Mouse (Mus musculus) heart, embryonic 14.5 days (tissue): ENCODE data around the gene Gm47959. TPM values are rescaled to one million over a fixed set of nuclear protein-coding genes. Genes with fewer than 3 reads are reported as not detected.
"Not testable (repeated sequence)": the region's sequence is repeated elsewhere in the genome, so short reads cannot be mapped to it uniquely, and the experiment has no call there.

Experiments
- ATAC-seq: fragments of 200-750 bp; cut with Nextera tagmentation; 2 replicates; pipeline ENCODE4 v1.8.0; 2017; ENCODE audit warnings: low read depth, moderate TSS enrichment; ENCODE audit not compliant: insufficient number of reproducible peaks, insufficient read depth, low FRiP score
- H3K27ac ChIP-seq, 2 experiments: fragments of 200-500 bp in 1 of 2; fragments of 300-500 bp in 1 of 2; sonication (generic) in 1 of 2; replicated peaks in 1 of 2; 2 replicates each; pipeline ENCODE4 v1.5.1; 2012 to 2014; ENCODE audit warnings: low read depth in 2 of 2, low read length in 2 of 2, control low read depth in 1 of 2, mild to moderate bottlenecking in 1 of 2, mixed read lengths in 1 of 2; ENCODE audit not compliant: control insufficient read depth in 1 of 2, insufficient read depth in 1 of 2
- H3K27me3 ChIP-seq: fragments of 300-500 bp; sonication (generic); 2 replicates; pipeline ENCODE4 v1.6.1; 2014; ENCODE audit warnings: mild to moderate bottlenecking, low read length, control low read depth; ENCODE audit not compliant: control insufficient read depth, insufficient read depth
- H3K36me3 ChIP-seq: fragments of 300-500 bp; sonication (generic); 2 replicates; pipeline ENCODE4 v1.6.1; 2014; ENCODE audit warnings: mild to moderate bottlenecking, control low read depth, low read length, mixed read lengths; ENCODE audit not compliant: control insufficient read depth, insufficient read depth
- H3K4me1 ChIP-seq, 2 experiments: fragments of 200-500 bp in 1 of 2; fragments of 300-500 bp in 1 of 2; sonication (generic) in 1 of 2; 2 replicates each; pipeline ENCODE4 v1.6.1; 2012 to 2014; ENCODE audit warnings: low read length in 2 of 2, control low read depth in 1 of 2, mixed read lengths in 1 of 2; ENCODE audit not compliant: control insufficient read depth in 2 of 2, insufficient read depth in 2 of 2
- H3K4me2 ChIP-seq: fragments of 300-500 bp; sonication (generic); 2 replicates; pipeline ENCODE4 v1.6.1; 2014; ENCODE audit warnings: mild to moderate bottlenecking, low read length
- H3K4me3 ChIP-seq, 2 experiments: fragments of 200-500 bp in 1 of 2; fragments of 300-500 bp in 1 of 2; sonication (generic) in 1 of 2; 2 replicates each; pipeline ENCODE4 v1.5.1; 2012 to 2014; ENCODE audit warnings: low read length in 2 of 2, mild to moderate bottlenecking in 2 of 2, control low read depth in 1 of 2, low read depth in 1 of 2, moderate library complexity in 1 of 2; ENCODE audit not compliant: control insufficient read depth in 1 of 2, insufficient read depth in 1 of 2
- H3K9ac ChIP-seq: fragments of 300-500 bp; sonication (generic); 2 replicates; pipeline ENCODE4 v1.6.1; 2014; ENCODE audit warnings: mild to moderate bottlenecking, low read length
- H3K9me3 ChIP-seq: fragments of 300-500 bp; sonication (generic); 2 replicates; pipeline ENCODE4 v1.6.1; 2016; ENCODE audit warnings: low read length, control low read depth; ENCODE audit not compliant: control insufficient read depth
- WGBS: fragments of 180-500 bp; shearing (Covaris S2); extraction: QIAGEN DNeasy Blood & Tissue Kit; methylation state at CpG from one replicate; pipeline ENCODE4 v1.1.7; 2014; 5-methylcytosine and 5-hydroxymethylcytosine counted together
- polyA plus RNA-seq: library from polyadenylated mRNA; unstranded; fragments of >200 nt; fragmentation: Nextera tagmentation; extraction: Ambion mirVana; gene quantifications from 2 replicates; pipeline ENCODE4 v1.2.1, GENCODE M21; 2014

Gene Gm47959
- not detected in 2 replicates for polyA plus RNA-seq

GRCm38 (mm10) chr1:83000306-83000705, at the start of gene Gm47959:
Gene Gm47959 (plus strand): TSS chr1:83000548.
- not testable (repeated sequence) for H3K36me3 ChIP-seq, H3K9me3 ChIP-seq, H3K27me3 ChIP-seq, H3K4me3 ChIP-seq, H3K9ac ChIP-seq, H3K27ac ChIP-seq, H3K4me2 ChIP-seq, H3K4me1 ChIP-seq, ATAC-seq
- WGBS: 94% methylated on average over 8 of the region's 9 CpGs

DNA sequence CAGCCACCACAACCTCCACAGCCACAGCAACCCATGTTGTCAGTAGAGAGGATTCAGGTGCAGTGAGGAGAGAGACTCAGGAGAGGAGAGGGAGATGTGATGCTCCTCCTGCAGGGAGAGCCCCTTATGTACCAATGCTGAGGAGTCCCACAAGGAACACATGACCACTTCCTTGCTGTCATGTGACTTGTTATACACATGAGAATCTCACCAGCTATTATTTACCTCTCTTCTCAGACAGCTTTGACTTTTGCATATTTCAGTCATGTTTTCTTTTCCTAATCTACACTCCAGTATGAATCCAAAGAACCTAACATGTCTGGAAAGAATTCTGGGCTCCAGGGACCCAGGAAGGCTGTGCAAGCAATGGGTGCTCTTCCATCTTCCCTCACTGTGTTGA, 44.4 kb upstream of the Gm47959 start, which contains the start of gene Gm7544:
Gm7544 (minus strand) TSS at position 101 of the 400 bp plus-strand sequence.
- H3K27me3 ChIP-seq, ATAC-seq, H3K9ac ChIP-seq, H3K4me3 ChIP-seq, H3K9me3 ChIP-seq, H3K36me3 ChIP-seq, H3K27ac ChIP-seq, H3K4me2 ChIP-seq, H3K4me1 ChIP-seq: not testable (repeated sequence)

GRCm38 (mm10) chr1:82959870-82960385, 40.4 kb upstream of the Gm47959 start, which contains the start of gene Gm47955:
Gene Gm47955 (plus strand): TSS chr1:82960286.
- Histone ChIP-seq H3K36me3 (no peaks in the 10 kb centered on the region), H3K27me3 (no peaks in the 10 kb centered on the region), H3K9me3 (no peaks in the 10 kb centered on the region), H3K27ac (no peak within 1 kb of the TSS), H3K9ac (no peak within 1 kb of the TSS), H3K4me1 (no peaks in the 10 kb centered on the region), H3K4me2 (no peak within 1 kb of the TSS), H3K4me3 (no peak within 1 kb of the TSS)
- no peak for ATAC-seq
- 86% methylated on average over 11 of the region's 11 CpGs for whole genome bisulfite sequencing

DNA sequence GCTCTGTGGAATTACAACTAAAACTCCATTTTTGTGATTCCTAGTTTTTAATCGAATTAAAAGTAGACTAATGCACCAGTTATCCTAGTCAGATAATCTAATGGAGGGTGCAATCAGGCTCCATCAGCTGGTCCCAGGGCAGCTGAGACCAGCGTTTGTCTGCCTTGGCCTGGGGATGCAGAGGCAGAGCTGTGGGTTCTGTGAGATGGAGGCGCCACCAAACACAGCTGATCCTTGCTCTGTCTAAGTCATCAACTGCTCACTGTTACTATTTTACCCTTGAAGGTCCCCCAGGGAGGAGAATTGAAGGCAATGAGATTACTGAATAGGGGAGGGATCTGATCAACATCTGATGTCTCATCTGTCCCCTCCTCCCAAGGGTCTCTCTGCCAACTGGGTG, 33.9 kb upstream of the Gm47959 start:
- ATAC-seq: no peak
- Histone ChIP-seq H3K4me1 (peaks cover 0 to 4% of the 10 kb centered on the region in 2 experiments; a peak in 2 of 4 replicates), H3K4me3 (no peak overlapping the region), H3K9ac (no peak overlapping the region), H3K4me2 (no peak overlapping the region), H3K27ac (no peak overlapping the region), H3K27me3 (no peaks in the 10 kb centered on the region), H3K36me3 (no peaks in the 10 kb centered on the region), H3K9me3 (no peaks in the 10 kb centered on the region)
- 63% methylated on average over 3 of the region's 3 CpGs for WGBS

GRCm38 (mm10) chr1:82972046-82972445, 28.3 kb upstream of the Gm47959 start:
- ATAC-seq: peak; percentile 80
- H3K9me3 ChIP-seq: no peaks in the 10 kb centered on the region
- no peak overlapping the region for H3K4me3 ChIP-seq
- H3K27me3 ChIP-seq: no peaks in the 10 kb centered on the region
- peak overlapping the region; percentile 19 for H3K4me2 ChIP-seq
- no peak overlapping the region for H3K9ac ChIP-seq
- WGBS: 2% methylated on average over 4 of the region's 4 CpGs
- H3K4me1 ChIP-seq: peaks cover 9 to 31% of the 10 kb centered on the region in 2 experiments; a peak in 3 of 4 replicates
- H3K27ac ChIP-seq: peak overlapping the region; percentile 51 to 61
- no peaks in the 10 kb centered on the region for H3K36me3 ChIP-seq

GRCm38 (mm10) chr1:82973244-82973643, 27.1 kb upstream of the Gm47959 start:
- Histone ChIP-seq H3K27ac (no peak overlapping the region; a peak in 1 of 4 replicates), H3K4me3 (no peak overlapping the region), H3K9me3 (no peaks in the 10 kb centered on the region), H3K36me3 (no peaks in the 10 kb centered on the region), H3K4me1 (peaks cover 9 to 31% of the 10 kb centered on the region in 2 experiments; a peak in 3 of 4 replicates), H3K27me3 (no peaks in the 10 kb centered on the region), H3K4me2 (no peak overlapping the region), H3K9ac (no peak overlapping the region)
- WGBS: 72% methylated on average over 1 of the region's 1 CpGs
- no peak for ATAC-seq

DNA sequence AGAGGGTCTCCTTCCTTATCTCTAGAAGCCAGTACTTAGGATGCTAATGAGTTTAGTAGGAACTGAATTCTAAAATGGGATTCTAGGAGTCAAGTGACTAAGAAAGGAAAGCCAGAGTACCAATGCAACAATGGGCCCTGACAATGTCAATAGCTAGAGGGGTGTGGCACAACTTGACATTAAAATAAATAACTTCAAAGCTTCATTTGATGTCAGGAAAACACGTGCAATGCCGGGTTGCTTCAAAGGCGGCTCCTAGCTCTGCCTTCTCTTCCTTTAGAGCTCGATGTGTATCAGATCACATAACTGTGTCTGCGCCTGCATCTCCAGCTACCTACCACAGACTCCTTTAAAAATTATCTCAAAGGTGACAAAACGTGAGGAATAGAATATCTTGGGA, 26.4 kb upstream of the Gm47959 start:
- 31% methylated on average over 6 of the region's 6 CpGs for WGBS
- no peaks in the 10 kb centered on the region for H3K9me3 ChIP-seq
- H3K4me2 ChIP-seq: no peak overlapping the region
- no peak overlapping the region for H3K4me3 ChIP-seq
- no peaks in the 10 kb centered on the region for H3K27me3 ChIP-seq
- H3K36me3 ChIP-seq: no peaks in the 10 kb centered on the region
- no peak overlapping the region for H3K9ac ChIP-seq
- H3K4me1 ChIP-seq: peaks cover 9 to 31% of the 10 kb centered on the region in 2 experiments; a peak in 3 of 4 replicates
- ATAC-seq: no peak
- no peak overlapping the region for H3K27ac ChIP-seq

GRCm38 (mm10) chr1:82974342-82974741, 26.0 kb upstream of the Gm47959 start:
- 50% methylated on average over 9 of the region's 9 CpGs for WGBS
- Histone ChIP-seq H3K27me3 (no peaks in the 10 kb centered on the region), H3K27ac (no peak overlapping the region), H3K4me1 (peaks cover 9 to 31% of the 10 kb centered on the region in 2 experiments; a peak in 3 of 4 replicates), H3K4me3 (no peak overlapping the region), H3K9ac (no peak overlapping the region), H3K4me2 (no peak overlapping the region), H3K9me3 (no peaks in the 10 kb centered on the region), H3K36me3 (no peaks in the 10 kb centered on the region)
- peak; percentile 71 for ATAC-seq
